Mouse (Mus musculus) cortical plate, adult 2 months (tissue): Measurements from ENCODE around the gene Phf21a. TPM values are rescaled to one million over a fixed set of nuclear protein-coding genes. Genes with fewer than 3 reads are reported as not detected.
"Not testable (repeated sequence)": the region's sequence is repeated elsewhere in the genome, so short reads cannot be mapped to it uniquely, and the experiment has no call there.

ENCODE experiments used
- H3K27ac ChIP-seq: fragments of 200-500 bp; 2 replicates; pipeline ENCODE4 v1.5.1; 2012; ENCODE audit warnings: low read length, control low read depth, inconsistent platforms; ENCODE audit not compliant: insufficient read depth
- H3K4me1 ChIP-seq: fragments of 200-500 bp; 2 replicates; pipeline ENCODE4 v1.6.1; 2011; ENCODE audit warnings: low read length; ENCODE audit not compliant: control insufficient read depth, insufficient read depth
- H3K4me3 ChIP-seq: fragments of 200-500 bp; 2 replicates; pipeline ENCODE4 v1.5.1; 2011; ENCODE audit warnings: mild to moderate bottlenecking, low read length, control low read depth; ENCODE audit not compliant: insufficient read depth
- CTCF ChIP-seq: fragments of 200-500 bp; IDR thresholded peaks from 2 replicates; pipeline ENCODE4 v1.5.1; 2011; ENCODE audit warnings: mild to moderate bottlenecking, control low read depth, low read length; ENCODE audit not compliant: insufficient read depth; ENCODE audit errors: extremely low read depth
- POLR2A ChIP-seq: fragments of 200-500 bp; IDR thresholded peaks from 2 replicates; pipeline ENCODE4 v1.6.1; 2011; ENCODE audit warnings: mild to moderate bottlenecking, low read length, control low read depth; ENCODE audit not compliant: insufficient read depth; ENCODE audit errors: extremely low read depth
- polyA plus RNA-seq: library from polyadenylated mRNA; depleted of rRNA; stranded (reverse); fragments of >200 nt; gene quantifications from 2 replicates; pipeline ENCODE4 v1.2.3, GENCODE M21; 2012

Gene Phf21a
- polyA plus RNA-seq, 1 experiment, result 47.1 TPM

- no peak for TF ChIP-seq POLR2A
- TF ChIP-seq CTCF, result no peak
- Histone ChIP-seq H3K4me1 (peaks cover 15% of the 10 kb centered on the region), H3K4me3 (peak overlapping the region; percentile 37; the same call in 1 of the 2 replicates), H3K27ac (peak overlapping the region; percentile 89)
Observed at GRCm38 (mm10) chr2:92391116-92391515, 298.2 kb downstream of the Phf21a start.

- H3K4me3 ChIP-seq, result peak overlapping the region; percentile 37
- TF ChIP-seq POLR2A (no peak), CTCF (no peak)
- peaks cover 18% of the 10 kb centered on the region for H3K4me1 ChIP-seq
- peak overlapping the region; percentile 89 for H3K27ac ChIP-seq
Observed at GRCm38 (mm10) chr2:92391703-92392317, 298.9 kb downstream of the Phf21a start.

- TF ChIP-seq POLR2A (peak; percentile 28; the same call in 1 of the 2 replicates), CTCF (no peak)
- Histone ChIP-seq H3K4me1 (peaks cover 23% of the 10 kb centered on the region), H3K4me3 (peak overlapping the region; percentile 37), H3K27ac (peak overlapping the region; percentile 89)
Observed at GRCm38 (mm10) chr2:92392318-92393264, 299.7 kb downstream of the Phf21a start.

GRCm38 (mm10) chr2:92395535-92395934 lies 302.6 kb downstream of the Phf21a start:
- H3K27ac ChIP-seq, result no peak overlapping the region
- H3K4me3 ChIP-seq, result no peak overlapping the region
- TF ChIP-seq POLR2A (no peak), CTCF (no peak)
- peaks cover 23% of the 10 kb centered on the region for H3K4me1 ChIP-seq

- H3K27ac ChIP-seq, result no peak overlapping the region
- TF ChIP-seq CTCF, result no peak
- no peak for TF ChIP-seq POLR2A
Observed at GRCm38 (mm10) chr2:92397436-92397835, 304.5 kb downstream of the Phf21a start.

GRCm38 (mm10) chr2:92399877-92400276 lies 307.0 kb downstream of the Phf21a start:
- H3K27ac ChIP-seq, result not testable (repeated sequence)
- peaks cover 15% of the 10 kb centered on the region; the same call in 1 of the 2 replicates for H3K4me1 ChIP-seq
- peak overlapping the region; percentile 93 for H3K4me3 ChIP-seq

More at GRCm38 (mm10) chr2:92397436-92397835, 304.5 kb downstream of the Phf21a start:
- H3K4me3 ChIP-seq, result no peak overlapping the region
- peaks cover 15% of the 10 kb centered on the region for H3K4me1 ChIP-seq

- Histone ChIP-seq H3K4me3 (peak overlapping the region; percentile 93), H3K4me1 (peaks cover 16% of the 10 kb centered on the region; the same call in 1 of the 2 replicates)
- TF ChIP-seq POLR2A (no peak), CTCF (no peak)
Observed at GRCm38 (mm10) chr2:92400682-92401081, 307.8 kb downstream of the Phf21a start.

GRCm38 (mm10) chr2:92401091-92401561 lies 308.2 kb downstream of the Phf21a start, which contains the start of gene Mapk8ip1:
Gene Mapk8ip1, minus strand, starts transcription at chr2:92401263.
- Histone ChIP-seq H3K27ac (peak within 1 kb of the TSS; percentile 89), H3K4me3 (peak within 1 kb of the TSS; percentile 93), H3K4me1 (peaks cover 16% of the 10 kb centered on the region; the same call in 1 of the 2 replicates)
- TF ChIP-seq CTCF (no peak), POLR2A (peak; percentile 54; the same call in 1 of the 2 replicates)

More at GRCm38 (mm10) chr2:92400682-92401081, 307.8 kb downstream of the Phf21a start:
- peak overlapping the region; percentile 89 for H3K27ac ChIP-seq

- peaks cover 9% of the 10 kb centered on the region; the same call in 1 of the 2 replicates for H3K4me1 ChIP-seq
- TF ChIP-seq CTCF (no peak), POLR2A (no peak; the same call in 1 of the 2 replicates)
- 0 out of 2 replicates have a peak overlapping the region, but pooled peaks have one; percentile 31 for H3K27ac ChIP-seq
- no peak overlapping the region for H3K4me3 ChIP-seq
Observed at GRCm38 (mm10) chr2:92402591-92403326, 309.8 kb downstream of the Phf21a start.
